Mouse (Mus musculus) urinary bladder, postnatal 4 days (tissue): ENCODE results near the gene Pagr1a.

Experiments
- DNase-seq, 2 experiments: peaks; one replicate each; pipeline ENCODE4 v3.0.0; 2021 to 2022; ENCODE audit warnings: low spot score in 2 of 2

Gene Pagr1a

DNA sequence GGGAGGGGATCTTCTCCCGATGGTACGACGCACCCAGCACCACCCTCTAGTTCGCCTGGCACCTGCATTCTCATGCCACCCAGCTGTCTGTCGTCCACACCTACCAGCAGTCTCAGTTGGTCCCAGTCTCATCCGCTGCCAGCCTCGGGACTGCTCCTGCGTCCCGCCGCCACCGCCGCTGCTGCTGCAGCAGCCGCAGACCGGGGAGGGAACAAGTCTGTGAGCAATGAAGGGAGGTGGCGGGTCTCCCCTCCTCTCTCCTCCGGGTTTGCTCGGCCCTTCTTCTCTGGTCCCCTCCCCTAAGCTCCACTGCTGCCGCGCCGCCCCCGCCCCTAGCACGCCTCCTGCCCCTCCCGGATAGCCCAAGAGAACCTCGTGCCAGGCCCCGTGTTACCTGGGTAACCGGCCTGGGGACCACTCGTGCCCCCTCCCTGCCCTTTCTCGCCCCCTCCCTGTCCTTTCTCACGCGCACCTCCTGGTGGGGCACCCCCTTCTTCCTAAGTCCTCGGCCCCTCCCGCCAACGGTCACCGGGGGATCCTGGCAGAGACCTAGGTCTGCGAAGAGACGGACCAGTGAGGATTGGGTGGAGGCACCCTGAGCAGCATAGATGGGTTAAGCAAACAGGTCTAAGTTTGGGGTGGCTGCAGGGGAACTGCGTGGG lies 3.9 kb upstream of the Pagr1a start, which contains the start of the genes Gm42742 and Prrt2:
Gm42742 (minus strand) TSS at position 197 of the 662 bp plus-strand sequence.
Prrt2 (minus strand) TSS at position 311 of the 662 bp plus-strand sequence.
- peak in 1 of 2 experiments; percentile 61 for DNase-seq

DNA sequence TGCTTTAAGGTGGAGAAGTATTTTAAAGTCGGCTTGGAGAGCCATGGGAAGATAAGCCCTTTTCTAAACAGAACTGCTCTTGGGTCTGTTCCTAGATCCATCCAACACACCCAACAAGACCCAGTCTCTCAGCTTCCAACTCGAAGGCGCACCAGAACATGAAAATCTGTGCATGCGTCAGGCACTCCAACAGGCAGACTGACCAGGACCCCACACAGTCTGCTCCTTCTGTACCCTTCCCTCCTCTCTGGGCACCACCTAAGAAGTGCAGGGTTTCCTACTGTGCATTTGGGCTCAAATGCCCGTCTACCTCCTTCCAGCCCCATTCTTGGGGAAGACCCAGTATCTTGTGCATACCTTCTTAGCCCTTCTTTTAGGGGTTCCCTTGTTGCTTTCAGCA lies 3.3 kb upstream of the Pagr1a start:
- DNase-seq = no peak

DNA sequence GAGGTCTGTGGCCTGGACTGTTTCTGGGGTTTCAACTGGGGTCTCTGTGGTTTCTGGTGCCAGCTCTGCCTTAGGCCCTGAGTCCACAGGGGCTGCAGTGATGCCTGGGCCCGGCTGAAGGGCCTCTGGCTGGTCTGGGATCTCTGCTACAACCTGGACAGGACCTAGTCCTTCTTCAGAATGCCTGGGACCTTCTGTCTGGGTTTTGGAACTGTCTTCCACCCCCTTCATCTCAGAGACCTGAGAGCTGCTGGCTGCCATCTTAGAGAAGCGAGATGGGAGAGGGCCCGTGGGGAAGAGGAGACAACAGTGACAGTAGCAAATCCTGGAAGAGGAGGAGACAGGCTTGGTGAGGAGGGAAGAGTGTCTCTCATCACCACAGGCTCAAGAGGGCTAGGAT lies 2.9 kb upstream of the Pagr1a start:
- DNase-seq = no peak

DNA sequence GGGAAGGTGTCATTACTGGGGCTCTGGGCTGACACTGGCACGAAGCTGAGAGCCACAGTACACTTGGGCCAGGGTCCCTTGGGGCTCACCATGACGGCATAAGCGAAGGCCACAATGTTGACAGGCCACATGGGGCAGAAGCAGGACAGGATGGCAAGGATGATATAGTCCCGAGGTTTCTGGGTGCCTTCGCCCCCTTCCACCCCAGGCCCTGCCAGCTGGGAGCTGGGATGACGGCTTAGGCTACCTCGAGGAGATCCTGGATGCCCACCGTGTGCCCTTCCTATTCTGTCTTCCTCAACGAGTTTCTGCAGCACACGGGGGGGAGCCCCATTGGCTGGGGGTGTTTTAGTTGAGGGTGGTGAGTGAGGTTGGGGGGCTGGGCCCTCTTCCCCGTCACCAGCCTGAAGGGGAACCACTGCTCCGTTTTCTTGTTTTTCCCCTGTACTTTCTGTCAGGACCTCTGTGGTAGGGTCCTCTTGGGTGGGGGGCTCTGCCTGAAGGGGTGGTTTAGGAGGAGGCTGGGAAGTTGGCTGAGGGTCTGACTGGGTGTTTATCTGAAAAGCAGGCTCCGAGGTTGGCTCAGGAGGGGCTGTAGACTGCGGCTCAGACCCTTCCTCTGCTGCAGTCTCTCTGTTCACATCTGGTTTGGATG lies 2.3 kb upstream of the Pagr1a start:
- no peak for DNase-seq

DNA sequence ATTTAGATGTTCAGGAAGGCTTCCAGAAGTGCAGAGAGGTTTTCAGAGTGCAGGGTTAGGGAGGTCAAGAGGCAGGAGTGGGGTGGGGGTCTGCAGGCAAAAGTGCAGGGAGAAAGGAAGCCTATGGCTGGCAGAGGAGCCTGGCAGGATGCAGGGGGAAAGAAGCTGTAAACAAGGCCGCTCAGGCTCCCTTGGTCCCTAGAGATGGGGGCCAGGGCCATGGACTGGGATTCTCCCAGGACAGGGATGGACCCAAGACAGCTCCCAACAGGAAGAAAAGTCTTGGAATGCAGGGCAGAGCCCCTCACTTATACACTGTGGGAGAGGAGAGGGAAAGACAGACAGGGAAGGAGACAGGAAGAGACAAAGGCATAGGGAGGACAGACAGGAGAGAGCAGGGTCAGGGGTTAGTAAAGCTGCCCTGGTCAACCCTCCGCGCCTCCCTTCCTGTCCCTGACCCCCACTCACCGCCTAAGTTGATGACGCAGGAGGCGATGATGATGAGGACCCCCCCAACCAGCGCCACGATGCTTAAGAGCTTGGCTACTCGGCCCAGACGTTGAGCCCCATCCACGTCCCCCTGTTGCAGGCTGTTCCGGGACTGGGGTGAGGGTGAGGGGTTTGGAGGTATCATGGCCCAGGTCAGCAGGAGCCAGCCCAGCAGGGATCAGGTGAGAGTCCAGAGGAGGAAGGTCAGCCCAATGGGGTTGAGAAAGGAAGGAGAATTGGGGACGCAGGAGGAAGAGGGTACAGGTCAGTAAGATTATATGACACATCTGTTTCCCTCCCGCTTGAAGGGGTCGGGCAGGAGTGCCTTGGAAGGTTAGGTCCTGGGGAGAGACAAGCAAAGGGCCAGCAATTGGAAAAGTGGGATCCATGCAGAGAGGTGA lies 1.5 kb upstream of the Pagr1a start:
- DNase-seq = no peak

DNA sequence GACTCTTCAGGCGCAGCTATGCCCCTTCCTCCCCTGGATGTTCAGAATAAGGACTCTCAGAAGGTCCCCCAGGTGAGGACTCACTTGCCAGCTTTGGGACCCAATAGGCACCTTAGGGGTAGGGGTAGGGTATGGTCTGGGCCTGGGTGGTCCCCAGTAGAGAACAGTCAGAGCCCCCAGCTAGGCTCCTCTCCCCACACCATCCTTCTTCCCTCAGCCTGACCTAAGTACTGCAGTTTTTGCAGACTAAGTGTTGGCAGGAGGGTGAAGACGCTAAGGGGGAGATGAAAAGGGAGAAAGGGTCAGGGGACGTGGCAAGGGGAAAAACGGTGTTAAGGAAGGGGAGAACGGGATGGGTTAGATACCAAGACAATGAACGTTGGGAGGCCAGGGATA lies 796 bp upstream of the Pagr1a start:
- DNase-seq = no peak

DNA sequence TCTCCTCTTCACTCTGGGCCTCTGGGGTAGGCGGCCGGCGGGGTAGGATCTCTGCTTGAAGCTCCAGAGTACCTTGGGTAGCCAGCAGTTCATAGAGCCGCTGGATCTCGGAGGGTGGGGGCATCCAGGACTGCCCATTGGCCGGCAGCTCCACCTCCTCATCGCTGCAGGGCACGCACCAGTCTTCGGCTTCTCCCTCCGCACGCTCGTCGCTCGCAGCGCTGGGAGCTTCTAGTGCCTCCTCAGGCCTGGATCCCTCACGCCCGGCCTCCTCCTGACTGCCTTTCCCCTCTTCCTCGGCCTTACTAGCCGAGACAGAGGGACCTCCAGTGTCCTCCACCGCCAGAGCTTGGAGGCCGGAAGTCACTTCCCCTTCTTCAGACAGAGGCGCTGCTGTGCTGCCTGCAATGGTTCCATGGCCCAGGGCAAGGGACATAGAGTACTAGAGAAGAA lies 640 bp downstream of the Pagr1a start:
- DNase-seq = no peak

DNA sequence TGATC lies 869 bp downstream of the Pagr1a start, which contains the start of gene Pagr1b:
Pagr1b (minus strand) TSS at position 4 of the 5 bp plus-strand sequence.
- DNase-seq = no peak

DNA sequence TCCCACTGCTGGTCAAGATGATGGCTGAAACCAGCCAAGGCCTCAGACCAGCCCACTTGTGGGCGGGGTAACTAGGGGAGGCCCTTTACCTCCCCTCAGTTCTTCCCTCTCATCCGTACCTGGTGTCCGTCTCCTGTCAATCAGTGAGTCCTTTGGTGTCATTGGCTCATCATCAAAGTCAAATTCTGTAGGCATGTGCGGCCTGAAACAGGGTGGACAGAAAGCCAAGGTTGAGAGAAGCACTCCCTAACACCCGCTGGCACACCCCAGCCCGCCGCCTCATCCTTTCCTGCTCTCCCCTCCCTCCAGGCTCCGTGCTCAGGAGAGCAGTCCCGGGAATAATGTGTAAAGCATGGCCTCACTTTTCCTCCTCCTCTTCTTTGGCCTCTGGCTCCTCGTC lies 1.1 kb downstream of the Pagr1a start:
- DNase-seq = no peak

DNA sequence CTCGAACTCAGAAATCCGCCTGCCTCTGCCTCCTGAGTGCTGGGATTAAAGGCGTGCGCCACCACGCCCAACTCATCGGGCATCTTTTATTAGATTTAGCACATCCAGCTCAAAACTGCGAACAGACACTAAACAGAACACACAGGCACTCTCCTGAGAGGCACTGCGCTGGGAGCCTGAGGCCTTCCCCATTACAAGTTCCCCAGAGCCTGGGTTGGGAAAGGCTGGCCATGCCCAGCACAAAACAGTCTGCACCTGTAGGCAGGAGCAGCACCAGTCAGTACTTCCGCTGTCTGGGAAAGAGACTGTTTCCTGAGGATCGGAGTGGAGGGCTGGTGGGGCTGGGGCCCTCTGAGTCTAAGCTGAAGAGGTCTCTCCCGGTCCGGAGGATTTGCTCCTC lies 2.2 kb downstream of the Pagr1a start:
- no peak for DNase-seq

DNA sequence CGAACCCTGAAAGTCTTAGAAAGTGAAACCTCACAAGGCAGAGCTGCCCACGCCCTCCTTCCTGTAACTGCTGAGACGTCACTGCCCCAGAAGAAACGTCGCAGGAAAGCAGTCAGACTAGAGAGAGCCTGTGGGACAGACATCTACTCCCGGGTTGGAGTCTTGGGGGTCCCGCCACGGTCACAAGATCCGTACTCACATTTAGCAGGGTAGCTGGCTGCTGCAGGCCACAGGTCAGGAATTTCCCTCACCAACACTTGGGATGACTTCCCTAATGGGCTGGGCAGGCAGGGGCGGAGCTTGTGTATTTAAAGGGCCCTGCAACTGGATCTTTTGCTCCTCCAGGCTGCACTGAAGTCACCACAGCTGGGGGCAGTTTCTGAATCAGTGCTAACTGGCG lies 2.8 kb downstream of the Pagr1a start, which contains the start of gene Mvp:
Mvp (minus strand) TSS at position 302 of the 400 bp plus-strand sequence.
- no peak for DNase-seq

DNA sequence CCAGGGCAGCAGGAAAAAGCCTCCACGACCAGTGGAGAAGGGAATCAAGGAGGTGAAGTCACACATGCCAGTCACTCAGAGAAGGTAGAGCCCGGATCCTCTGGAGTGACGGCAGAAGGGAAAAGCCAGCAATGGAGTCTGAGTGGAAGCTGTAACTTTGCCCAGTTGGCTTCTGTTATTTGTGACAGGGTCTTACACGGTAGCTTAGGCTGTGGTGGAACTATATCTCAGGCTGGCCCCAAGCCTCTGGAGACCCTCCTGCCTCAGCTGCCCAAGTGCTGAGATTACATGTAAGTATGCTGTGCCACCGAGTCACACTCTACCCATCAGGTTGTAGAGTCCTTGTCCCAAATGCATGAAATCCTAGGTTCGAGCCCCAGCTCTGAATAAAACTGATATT lies 3.8 kb downstream of the Pagr1a start:
- DNase-seq = no peak

DNA sequence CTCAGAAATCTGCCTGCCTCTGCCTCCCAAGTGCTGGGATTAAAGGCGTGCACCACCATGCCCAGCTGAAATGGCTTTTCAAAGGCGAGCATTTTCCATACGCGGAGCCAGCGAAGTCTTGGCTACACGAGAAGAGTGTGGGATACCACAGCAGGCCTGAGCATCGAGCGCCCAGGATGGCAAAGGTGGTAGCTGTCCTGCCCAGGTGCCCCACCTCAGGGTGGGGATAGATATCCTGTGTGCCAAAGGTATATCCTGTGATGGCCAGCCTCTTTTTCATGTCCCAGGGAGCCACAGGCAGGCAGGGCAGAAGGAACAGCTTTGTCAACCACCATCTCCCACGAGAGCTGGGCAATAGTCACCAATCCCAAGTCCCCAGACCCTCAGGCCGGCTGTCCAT lies 4.3 kb downstream of the Pagr1a start:
- no peak for DNase-seq

DNA sequence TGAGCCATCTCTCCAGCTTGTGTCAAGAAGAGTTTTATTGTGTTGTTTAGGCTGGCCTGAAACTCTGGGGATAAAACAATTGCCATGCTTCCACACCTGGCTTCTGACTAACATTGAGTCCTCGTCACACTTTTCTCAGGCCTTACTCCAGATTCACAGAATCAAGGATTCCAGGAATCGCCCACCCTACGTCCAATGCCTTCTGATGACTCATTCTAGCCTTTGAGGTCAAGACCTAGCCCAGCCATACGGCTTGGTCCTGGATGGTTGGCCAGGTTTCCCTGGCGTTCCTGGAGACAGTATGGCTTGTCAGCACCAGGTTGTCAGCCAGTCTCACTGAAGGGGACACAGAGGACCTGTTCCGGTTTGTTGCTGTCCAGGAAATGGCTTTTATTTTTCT lies 4.8 kb downstream of the Pagr1a start:
- no peak for DNase-seq

DNA sequence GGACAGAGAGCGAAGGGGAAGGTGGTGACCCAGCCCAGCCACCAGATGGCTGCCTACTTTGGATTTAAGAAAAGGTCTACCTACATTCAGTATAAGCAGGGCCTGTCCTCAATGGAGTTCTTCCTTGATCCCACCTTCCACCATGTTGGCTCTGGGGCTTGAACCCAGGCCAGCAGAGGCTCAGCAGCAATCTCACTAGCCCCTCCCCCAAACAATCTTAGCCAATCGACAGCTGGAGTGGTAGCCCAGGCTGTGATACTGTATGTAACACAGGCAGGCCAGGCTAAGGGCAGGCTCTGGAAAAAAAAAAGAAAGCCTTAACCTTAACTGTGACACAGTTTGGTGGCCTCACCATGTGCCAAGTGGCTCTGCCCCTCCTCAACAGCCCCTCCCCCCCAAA lies 5.4 kb downstream of the Pagr1a start:
- DNase-seq = no peak

DNA sequence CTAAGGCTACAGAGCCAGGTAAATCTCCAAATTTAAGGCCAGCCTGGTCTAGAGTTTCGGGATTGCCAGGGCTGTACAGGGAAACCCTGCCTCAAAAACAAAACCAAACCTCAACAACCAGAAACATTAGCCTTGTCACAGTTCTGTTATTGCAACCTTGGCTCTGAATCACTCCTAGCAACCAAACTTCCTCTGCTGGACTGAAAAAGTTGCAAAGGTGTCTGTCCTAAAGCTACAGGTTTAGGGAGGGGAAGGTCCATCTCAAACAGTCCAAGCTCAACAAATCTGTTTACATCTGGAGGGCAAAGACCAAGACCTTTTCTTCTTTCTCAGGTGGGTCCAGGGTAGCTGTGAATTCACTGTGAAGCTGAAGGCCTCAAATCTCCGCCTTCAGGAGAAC lies 6.1 kb downstream of the Pagr1a start:
- no peak for DNase-seq

DNA sequence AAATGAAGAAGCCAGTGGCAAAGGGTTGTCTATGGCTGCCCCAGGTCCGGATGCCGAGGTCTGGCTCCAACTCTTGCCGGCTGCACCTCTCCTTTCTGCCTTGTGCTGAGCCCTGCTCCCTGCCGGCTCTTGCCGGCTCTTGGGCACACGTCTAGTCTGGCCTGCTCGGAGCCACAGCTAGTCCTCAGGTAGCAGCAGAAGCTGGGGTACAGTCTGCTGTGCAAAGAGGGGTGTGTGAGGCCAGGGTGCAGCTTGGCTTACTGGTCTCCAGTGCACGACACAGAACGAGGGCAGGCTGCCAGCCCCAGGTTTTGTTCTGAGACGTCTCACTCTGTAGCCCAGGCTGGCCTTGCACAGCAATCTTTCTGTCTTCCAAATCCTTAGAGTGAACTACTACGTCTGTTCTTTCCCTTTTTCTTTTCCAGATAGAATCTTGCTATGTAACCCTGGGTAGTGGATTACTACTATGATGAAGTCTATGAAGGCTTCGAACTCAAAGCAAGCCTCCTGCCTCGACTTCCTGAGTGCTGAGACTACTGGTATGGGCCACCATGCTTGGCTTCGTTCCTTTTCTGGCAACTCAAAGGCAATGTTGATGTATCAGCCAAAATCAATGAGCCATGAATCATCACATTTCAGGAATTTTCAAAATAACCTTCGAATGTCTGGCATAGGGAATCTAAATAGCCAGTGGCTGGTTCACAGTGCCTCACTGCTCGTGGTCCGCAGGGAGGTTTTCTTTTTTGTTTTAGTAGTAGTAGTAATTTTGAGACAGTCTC lies 7.7 kb downstream of the Pagr1a start:
- DNase-seq = no peak

DNA sequence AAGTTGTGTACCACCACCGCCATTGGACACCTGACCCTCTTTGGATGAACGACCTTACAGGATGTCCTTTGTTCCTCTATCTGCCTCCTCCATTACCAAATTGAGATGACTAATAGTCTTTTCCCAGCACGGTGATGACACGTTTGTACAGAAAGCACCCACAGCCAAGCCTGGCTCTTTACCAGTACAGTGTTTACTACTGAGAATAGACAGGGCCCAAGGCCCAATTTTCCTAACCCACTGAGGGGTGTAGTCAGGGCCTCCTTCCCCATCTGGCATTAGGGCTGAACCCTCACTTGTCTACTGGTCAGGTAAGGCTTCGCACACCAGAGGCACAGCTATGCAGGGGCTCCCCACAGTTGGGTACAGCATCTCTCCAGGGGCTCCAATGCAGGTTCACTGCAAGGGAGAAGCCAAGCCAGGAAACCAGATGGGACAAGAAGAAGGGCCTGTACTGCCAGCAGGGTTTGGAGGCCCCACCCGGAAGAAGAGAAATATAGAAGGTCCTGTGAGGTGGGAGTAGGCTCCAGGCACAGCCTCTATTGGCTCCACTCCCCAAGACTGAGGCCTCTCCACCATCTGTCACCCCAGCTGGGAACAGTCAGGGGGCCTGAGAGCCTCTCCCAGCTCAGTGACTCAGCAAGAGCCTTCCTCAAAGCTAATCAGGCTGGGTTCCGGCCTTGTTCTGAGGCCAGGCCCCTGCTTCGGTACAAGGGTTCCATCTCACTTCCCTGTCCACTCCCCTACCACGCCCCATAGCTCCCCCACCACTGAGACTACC lies 8.7 kb downstream of the Pagr1a start:
- DNase-seq = peak; percentile 81 to 84

DNA sequence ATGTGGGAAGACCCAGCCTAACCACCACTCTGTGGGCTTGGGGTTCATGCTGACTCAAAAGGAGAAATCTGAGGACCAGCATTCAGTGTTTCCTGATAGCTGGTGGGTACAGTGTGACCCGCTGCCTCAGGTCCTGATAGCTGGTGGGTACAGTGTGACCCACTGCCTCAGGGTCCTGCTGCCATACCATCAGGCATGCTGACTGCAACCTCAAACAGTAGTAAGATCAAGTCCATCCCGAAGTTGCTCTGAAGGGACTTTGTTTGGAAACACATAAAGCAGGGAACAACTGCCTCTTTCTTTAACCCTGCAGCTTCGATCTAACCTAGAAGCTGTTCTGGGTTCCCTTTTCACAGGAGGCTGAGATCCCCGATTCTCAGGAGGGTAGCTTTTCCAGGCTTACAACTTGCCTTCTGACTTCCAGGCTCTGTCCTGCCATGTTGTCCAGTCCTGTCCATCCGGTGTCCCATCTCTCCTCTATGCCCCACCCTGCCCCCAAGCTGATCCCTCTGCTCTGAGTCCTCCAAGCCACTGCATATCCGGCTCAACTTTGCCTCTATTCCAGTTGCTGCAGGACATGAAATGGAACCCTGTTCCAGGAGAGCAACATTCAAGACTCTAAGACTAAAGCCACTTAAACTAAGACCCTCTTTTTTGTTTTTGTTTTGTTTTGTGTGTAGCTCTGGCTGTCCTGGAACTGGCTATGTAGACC lies 9.7 kb downstream of the Pagr1a start:
- DNase-seq = no peak

DNA sequence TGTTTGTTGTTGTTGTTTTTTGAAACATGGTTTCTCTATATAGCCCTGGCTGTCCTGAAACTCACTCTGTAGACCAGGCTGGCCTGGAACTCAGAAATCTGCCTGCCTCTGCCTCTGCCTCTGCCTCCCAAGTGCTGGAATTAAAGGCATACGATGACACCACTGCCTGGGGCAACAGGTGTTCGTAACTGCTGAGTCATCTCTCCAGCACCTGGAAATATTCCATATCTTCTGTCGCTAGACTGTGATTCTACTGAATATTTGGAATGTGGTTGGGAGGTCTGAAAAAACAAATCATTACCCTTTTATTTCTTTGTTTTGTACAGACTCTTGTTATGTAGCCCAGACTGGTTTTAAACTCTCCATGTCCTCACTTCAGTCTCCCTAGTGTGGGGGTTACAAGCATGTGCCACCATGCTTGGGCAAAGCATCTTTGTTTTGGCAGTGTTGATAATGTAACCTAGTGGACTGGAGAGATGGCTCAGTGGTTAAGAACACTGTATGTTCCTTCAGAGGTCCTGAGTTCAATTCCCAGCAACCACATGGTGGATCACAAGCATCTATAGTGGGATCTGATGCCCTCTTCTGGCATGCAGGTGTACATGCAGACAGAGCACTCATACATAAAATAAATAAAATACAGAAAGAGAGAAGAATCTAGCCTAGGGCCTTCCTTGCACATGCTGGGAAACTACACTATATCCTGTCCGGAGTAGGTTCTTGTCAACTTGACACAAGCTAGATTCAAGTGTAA lies 12.9 kb downstream of the Pagr1a start:
- DNase-seq = no peak
